Mouse (Mus musculus) urinary bladder, postnatal 36 days (tissue): ENCODE data around the gene Khnyn.
A peak's percentile ranks its signal among the peaks of the same experiment; 100 is the strongest.

Source experiments
- DNase-seq, 2 experiments: peaks; one replicate each; pipeline ENCODE4 v3.0.0; 2022; ENCODE audit warnings: low spot score in 2 of 2, mixed read lengths in 1 of 2

Gene Khnyn

DNA sequence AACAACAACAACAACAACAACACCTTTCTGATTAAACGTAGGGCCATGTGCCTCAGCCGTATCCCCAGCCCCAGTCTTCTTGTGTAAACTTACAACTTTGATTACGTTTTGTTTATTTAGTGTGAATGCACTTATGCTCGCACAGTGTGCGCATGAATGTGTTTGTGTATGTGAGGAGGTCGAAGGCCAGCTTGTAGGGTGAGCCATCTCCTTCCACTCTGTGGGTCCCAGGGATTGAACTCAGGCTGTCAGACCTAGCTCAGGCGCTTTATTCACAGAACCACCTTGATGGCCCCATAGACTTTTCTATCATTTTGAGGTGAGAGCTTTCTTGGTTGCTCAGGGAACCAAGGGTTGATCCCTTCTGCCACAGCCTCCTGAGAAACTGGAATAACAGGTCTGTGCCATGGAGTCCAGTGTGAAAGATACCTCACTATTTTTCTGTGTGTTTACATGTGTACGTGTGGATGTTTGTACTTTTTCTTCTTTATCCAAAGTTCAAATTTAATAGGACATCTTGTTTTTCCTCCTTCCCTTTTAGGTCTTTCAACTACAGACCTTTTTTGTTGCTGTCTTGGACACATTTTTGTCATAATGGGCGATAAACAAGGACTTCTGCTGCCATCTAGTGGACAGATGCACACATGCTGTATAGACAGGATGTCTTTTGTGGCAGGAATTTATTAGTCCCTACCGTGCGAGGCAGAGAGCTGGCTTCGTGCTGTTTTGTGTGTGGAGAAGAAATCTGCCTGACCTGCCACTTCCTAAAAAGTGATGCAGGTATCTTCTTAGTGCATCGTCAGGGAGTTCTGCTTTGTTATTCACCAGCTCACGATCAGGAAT lies 33.7 kb downstream of the Khnyn start:
- DNase-seq: peak; percentile 41 to 55

DNA sequence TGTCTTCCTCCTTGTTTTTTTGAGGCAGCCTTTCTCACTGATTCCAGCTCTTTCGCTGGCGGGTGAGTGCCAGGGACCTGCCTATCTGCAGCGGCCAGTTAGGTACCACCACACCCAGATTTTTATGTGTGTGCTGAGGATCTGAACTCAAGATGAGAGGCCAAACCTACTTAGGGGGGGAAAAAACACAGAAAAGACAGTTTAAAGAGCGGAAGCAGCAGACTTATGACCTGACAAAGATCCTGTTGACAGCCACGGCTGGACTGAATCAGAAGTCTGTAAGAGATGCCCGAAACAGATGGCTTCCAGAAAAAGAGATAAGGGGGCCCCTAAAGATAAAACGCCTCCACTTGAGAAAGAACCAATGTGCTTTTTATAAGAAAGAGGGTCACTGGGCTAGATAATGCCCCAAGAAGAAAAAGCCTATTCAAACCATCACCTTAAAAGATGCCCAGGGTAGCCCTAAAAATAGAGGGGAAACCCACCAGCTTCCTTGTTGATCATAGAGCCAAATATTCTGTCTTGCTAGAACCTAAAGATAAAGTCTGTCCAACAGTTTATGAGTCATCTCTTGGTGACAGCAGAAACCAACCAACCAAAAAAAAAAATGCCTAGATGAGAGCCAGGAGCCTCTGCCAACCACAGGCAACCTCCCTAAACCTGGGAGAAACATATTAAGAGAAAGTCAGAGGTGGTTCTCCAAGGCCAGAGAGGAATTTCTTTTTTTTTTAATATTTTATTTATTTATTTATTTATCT lies 37.9 kb downstream of the Khnyn start:
- no peak for DNase-seq

DNA sequence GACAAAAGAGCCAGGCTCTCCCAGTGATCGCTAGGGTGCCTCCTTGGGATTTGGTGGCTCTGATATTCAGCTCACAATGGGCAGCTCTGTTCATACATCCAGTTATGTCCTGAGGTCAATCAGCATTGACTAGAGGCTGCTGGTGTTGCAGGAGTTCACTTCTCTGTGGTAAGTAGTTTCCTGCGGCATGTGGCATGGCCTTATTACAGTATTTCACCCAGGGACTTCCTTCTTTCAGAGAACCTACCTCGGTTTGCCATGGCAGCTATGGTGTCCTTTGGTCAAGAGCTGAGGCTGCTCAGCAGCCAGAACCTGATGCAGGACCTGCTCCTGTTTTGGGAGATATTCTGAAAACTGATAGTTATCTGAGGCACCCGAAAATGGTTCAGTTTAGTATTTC lies 42.1 kb downstream of the Khnyn start:
- DNase-seq: no peak

DNA sequence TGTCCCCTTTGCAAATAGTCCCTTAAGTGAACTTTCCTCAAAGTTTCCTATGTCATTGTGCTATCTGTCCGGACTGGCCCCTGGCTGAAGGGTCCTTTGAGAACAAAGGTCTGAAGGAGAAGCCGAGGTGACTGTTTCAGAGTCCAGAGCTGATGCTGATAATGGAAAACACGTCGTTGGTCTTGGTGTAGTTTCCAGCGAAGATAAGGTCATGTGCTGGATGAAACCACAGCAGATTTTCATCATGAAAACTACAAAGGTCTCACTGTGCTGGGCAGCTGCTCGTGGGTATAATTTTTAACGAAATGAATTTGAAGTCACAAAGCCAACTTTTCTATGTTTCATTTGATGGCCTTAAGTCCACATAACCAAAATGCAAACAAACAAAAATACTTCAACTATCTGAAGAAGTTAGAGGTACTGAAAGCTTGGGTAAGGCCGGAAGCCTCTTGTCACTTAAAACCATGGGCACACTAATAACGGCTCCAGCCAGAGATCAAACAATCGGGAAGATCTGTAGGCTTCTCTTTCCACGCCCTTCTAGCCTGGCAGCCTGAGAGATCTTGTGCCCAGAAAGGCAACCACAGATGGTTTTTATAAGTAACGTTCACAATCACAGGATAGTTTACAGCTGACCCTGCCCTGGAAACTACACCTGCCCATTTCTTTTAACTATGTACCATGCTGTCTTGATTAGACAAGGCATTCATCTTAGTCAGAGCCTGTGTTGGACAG lies 44.7 kb downstream of the Khnyn start:
- DNase-seq: no peak

DNA sequence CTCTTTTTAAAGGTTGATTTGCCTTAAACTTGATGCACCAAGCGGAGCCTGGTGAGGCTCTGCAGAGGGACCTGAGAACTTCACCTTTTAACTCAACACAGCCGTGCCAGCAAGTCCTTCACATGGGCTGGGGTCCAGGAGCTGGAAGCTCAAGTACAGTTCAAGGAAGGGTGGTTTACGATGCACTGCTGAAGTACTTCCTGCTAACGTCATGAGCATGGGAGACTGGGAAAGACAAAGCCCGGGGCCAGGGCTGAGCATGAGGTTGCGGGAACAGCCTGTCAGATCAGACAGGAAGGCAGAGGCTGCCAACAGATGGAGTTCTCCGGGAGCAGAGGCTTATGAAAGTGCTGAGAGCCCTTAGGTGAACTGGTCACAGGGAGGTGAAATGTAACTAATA lies 48.8 kb downstream of the Khnyn start:
- peak in 1 of 2 experiments; percentile 5 for DNase-seq

DNA sequence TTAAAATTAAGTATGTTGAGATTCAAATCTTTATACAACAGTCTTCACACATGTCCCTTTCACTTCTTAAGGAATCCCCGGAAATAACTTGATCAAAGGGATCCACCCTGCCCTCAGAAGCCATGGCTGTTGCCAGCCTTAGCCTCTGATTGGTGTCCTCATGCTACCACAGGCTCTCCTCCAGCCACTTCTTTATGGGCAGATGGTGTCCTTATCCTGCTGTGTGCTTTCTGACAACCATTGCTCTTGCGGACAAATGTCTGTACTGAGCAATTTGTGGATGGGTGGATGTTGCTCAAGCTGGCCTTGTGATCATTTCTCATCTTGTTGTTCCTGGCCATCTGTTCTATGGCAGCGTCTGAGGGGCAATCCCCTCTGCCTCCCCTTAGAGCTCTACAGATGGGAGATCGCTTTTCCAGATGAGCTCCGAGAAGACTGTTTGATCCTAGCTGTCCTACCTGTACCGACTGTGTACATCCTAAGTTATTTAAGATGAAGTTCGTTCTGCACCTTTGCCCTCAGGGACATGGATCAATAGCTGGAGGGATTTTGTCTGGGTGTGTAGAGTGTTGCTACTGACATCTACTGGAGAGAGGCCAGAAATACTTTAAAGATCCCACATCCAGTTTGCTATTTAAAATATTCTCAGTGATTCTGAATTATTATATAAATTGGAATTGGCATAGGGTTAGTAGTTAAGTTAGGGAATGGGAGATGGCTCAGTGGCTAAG lies 55.5 kb downstream of the Khnyn start:
- DNase-seq: no peak

DNA sequence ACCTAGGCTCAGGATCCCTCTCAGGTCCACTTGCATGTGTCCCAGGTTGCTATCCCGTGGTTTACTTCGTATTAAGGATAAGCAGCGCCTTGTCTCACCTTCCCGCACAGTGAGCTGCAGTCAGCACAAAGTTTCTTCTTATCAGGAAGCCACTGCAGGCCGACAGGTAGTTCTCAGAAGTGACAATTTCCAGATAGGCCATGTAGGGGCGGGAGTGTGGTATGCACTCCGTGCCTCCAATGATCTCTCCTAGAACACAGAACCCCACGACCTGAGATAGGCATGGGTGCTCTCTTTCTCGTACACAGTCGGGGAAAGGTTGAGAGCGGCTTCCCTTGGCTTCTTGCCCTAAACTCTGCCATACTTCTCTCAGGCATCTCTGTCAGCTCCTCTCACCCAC lies 58.9 kb downstream of the Khnyn start:
- DNase-seq: no peak

DNA sequence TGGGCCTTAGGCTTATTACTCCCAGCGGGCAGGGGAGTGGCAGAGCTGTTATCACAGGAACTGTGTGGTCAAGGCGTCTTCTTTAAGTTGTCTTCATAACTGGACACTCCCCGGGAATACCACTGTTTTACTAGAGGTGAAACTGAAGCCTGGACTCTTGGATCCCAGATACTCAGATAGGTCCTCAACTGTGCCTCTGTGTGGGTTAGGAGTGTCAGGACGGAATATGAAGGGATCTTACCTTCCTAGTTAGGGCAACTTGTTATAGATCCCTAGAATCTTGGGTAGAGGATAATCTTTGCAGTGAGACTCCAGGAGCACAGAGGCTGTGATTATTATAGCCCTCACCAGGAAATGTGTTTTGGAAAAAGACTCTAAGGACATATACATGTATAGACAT lies 59.8 kb downstream of the Khnyn start, which contains the start of gene Cma1:
TSS of gene Cma1 (minus strand) at position 101 of the 400 bp plus-strand sequence.
- DNase-seq: no peak

DNA sequence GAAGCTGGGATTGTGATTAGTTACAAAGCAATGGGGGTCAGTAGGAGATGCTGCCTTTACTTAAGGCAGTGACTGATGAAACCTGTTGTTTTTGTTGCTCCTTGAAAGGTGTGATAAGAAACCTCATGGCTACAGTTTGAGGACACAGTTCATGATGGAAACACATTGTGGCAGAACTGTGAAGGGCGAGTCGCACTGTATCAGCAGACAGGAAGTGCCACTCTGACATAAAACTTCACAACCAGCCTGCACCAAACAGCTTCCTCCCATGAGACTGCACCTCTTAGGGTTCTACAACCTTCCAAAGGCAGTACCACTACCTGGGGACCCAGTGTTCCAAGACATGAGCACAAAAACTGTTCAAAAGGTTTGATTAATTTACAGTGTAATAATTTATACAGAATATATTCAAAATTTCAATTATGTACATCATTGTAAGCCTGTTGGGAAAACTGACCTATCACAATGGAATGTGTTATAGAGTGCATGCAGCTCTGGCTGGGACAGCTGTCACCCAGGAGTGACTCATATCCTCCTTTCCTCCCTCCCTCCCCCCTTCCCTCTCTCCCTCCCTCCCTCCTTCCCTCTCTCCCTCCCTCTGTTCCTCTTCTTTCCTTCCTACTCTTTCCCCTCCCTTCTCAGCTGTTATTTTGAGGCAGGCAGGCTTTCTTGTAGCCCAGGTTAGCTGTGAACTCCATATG lies 61.7 kb downstream of the Khnyn start:
- DNase-seq: no peak
